Comparison of ENCODE assay signal across 14 mouse cellular contexts in the genomic region with DNA sequence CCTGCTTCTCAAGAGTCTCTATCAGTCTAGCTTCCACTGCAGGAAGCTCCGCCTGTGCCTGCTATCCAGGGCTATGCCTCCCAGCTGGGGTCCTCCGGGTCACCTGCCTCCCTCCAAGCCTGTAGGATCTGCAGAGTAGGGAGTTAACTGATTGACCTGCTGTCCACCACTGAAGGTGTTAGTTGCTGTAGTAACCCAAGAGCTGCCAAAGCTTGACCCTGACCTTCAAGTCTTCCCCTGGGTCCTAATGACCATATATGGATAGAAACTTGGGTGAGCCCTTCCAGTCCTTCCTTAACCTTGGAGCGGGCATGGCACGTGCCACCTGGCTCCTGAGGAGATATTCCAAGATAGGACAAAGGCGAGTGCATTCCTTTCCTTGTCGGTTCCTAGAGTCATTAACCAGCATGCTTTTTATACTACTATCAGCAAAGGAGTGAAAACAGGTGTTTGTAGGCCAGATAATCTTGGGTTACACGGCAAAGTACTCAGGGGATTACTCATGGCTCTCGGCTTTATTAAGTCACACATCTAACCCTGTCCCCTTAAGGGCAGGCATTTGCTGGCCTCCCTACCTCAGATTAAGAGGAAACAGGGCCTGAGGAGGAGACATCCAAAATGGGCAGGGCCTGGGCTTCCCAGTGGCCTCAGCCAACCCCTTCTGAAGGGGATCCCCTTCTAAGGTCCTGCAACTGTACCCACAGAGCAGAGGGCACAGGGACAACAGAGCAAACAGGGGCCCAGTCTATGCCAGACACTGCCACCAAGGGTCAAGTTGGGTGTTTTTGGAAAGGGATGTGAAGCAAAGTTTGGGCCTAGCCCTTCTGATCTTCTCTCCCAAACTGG. TPM values are rescaled to one million over a fixed set of nuclear protein-coding genes. Genes with fewer than 3 reads are reported as not detected.
DNase-seq lines count a peak whose midpoint lies in the region; ATAC-seq and TF ChIP-seq lines count a peak whose summit lies in the region.
"Had no signal": no experiment of that assay in that cellular context is flagged by ENCODE, and none has a peak within 500 bp of the region (broad histone marks: within the 10 kb centered on the region; RNA-seq: fewer than 3 reads in every experiment).

No protein-coding gene starts in this region.

- TF ChIP-seq EP300 in CH12.LX (IDR thresholded peaks at IDR 0.05; ENCODE audit: low read length): no peak
- TF ChIP-seq EP300 in heart, postnatal 0 days (IDR thresholded peaks at IDR 0.05; ENCODE audit: low read depth): peak; percentile 63; the same call in 1 of the 2 replicates

- dilution Hi-C loops in CH12.LX (cut with MboI; ENCODE audit: extremely low pct_ligation_motif_present, extremely low pct_unique_long_range_greater_than_20kb, low sequenced_read_pairs): no loop called here

- H3K4me1 ChIP-seq in forebrain, embryonic 10.5 days: no peaks in the 10 kb centered on the region; the same call in 1 of the 2 replicates
- H3K4me1 ChIP-seq in forebrain, embryonic 15.5 days: no peaks in the 10 kb centered on the region
- H3K4me1 ChIP-seq in CH12.LX (ENCODE audit: control insufficient read depth in 1 of 2, insufficient read depth in 2 of 2): peaks cover 51 to 98% of the 10 kb centered on the region in 2 experiments
- peaks cover 41% of the 10 kb centered on the region for H3K4me1 ChIP-seq in heart, postnatal 0 days (ENCODE audit: control insufficient read depth, insufficient read depth)
- H3K4me1 ChIP-seq in kidney, embryonic 16.5 days (ENCODE audit: insufficient read depth, low read length): peaks cover 22% of the 10 kb centered on the region
- peaks cover 5% of the 10 kb centered on the region; the same call in 1 of the 2 replicates for H3K4me1 ChIP-seq in thymus, adult 2 months (replicated peaks; ENCODE audit: control insufficient read depth, insufficient read depth, low read length)

- TF ChIP-seq CTCF in CH12.LX (conservative IDR thresholded peaks at IDR 0.05 in 1 of 2, IDR thresholded peaks at IDR 0.05 in 1 of 2; ENCODE audit: low read depth in 2 of 2, low read length in 2 of 2): no peak
- no peak for TF ChIP-seq CTCF in heart, postnatal 0 days (IDR thresholded peaks at IDR 0.05; ENCODE audit: low read depth)
- TF ChIP-seq CTCF in thymus, adult 2 months (IDR thresholded peaks at IDR 0.05; ENCODE audit: borderline replicate concordance, control insufficient read depth, extremely low read depth, insufficient read depth, low read length, poor library complexity): no peak

- H3K9ac ChIP-seq in forebrain, embryonic 15.5 days (replicated peaks): no peak overlapping the region
- H3K9ac ChIP-seq in CH12.LX (ENCODE audit: insufficient read depth, low read depth): no peak overlapping the region
- H3K9ac ChIP-seq in heart, postnatal 0 days (replicated peaks; ENCODE audit: low read depth, low read length): peak overlapping the region; percentile 26; the same call in 1 of the 2 replicates
- 0 out of 2 replicates have a peak overlapping the region, but pooled peaks have one; percentile 44 for H3K9ac ChIP-seq in kidney, embryonic 16.5 days (replicated peaks; ENCODE audit: low read length)
- H3K9ac ChIP-seq: embryonic facial prominence, embryonic 13.5 days had no signal

- WGBS in forebrain, embryonic 10.5 days: 83% methylated on average over 8 of the region's 8 CpGs
- WGBS in forebrain, embryonic 15.5 days: 87% methylated on average over 8 of the region's 8 CpGs
- 32% methylated on average over 8 of the region's 8 CpGs for WGBS in heart, postnatal 0 days
- WGBS in kidney, embryonic 16.5 days: 35% methylated on average over 8 of the region's 8 CpGs
- 95% methylated on average over 8 of the region's 8 CpGs for WGBS in thymus, adult 2 months

- H3K36me3 ChIP-seq in forebrain, embryonic 10.5 days (replicated peaks): 0 out of 2 replicates have a peak, but pooled peaks cover 3% of the 10 kb centered on the region
- no peaks in the 10 kb centered on the region for H3K36me3 ChIP-seq in forebrain, embryonic 15.5 days
- H3K36me3 ChIP-seq in CH12.LX (replicated peaks in 1 of 2; ENCODE audit: control insufficient read depth in 1 of 2, insufficient read depth in 1 of 2, low read length in 1 of 2): peaks cover 0 to 27% of the 10 kb centered on the region in 2 experiments
- H3K36me3 ChIP-seq in heart, postnatal 0 days (replicated peaks; ENCODE audit: control insufficient read depth, insufficient read depth, low read length): peaks cover 25% of the 10 kb centered on the region
- H3K36me3 ChIP-seq in kidney, embryonic 16.5 days (ENCODE audit: insufficient read depth, low read length): no peaks in the 10 kb centered on the region
- H3K36me3 ChIP-seq in thymus, adult 2 months (ENCODE audit: control insufficient read depth, insufficient read depth, low read length): no peaks in the 10 kb centered on the region

- ATAC-seq in forebrain, embryonic 15.5 days (replicated peaks): no peak
- peak; percentile 53 for ATAC-seq in heart, postnatal 0 days (ENCODE audit: insufficient read depth, low read depth)
- peak; percentile 80 for ATAC-seq in kidney, embryonic 16.5 days (ENCODE audit: low FRiP score, low TSS enrichment)
- no peak for ATAC-seq in cerebellum, adult (ENCODE audit: insufficient number of reproducible peaks, low FRiP score, low TSS enrichment)
- ATAC-seq: forebrain, embryonic 16.5 days had no signal

- TF ChIP-seq RAD21 in CH12.LX (IDR thresholded peaks at IDR 0.05; ENCODE audit: low read depth, low read length): no peak

- H3K4me2 ChIP-seq in forebrain, embryonic 15.5 days (replicated peaks): no peak overlapping the region
- peak overlapping the region; percentile 27; the same call in 1 of the 2 replicates for H3K4me2 ChIP-seq in CH12.LX (ENCODE audit: insufficient read depth, low read depth, poor library complexity, severe bottlenecking)
- H3K4me2 ChIP-seq in heart, postnatal 0 days (ENCODE audit: low read depth, low read length): peak overlapping the region; percentile 2; the same call in 1 of the 2 replicates
- H3K4me2 ChIP-seq in kidney, embryonic 16.5 days (replicated peaks; ENCODE audit: low read depth, low read length): no peak overlapping the region
- H3K4me2 ChIP-seq: embryonic facial prominence, embryonic 13.5 days had no signal

- H3K9me3 ChIP-seq in forebrain, embryonic 10.5 days: no peaks in the 10 kb centered on the region
- H3K9me3 ChIP-seq in forebrain, embryonic 15.5 days: no peaks in the 10 kb centered on the region
- no peaks in the 10 kb centered on the region for H3K9me3 ChIP-seq in CH12.LX (replicated peaks; ENCODE audit: low read length)
- no peaks in the 10 kb centered on the region for H3K9me3 ChIP-seq in heart, postnatal 0 days (replicated peaks; ENCODE audit: control insufficient read depth, low read length)
- no peaks in the 10 kb centered on the region for H3K9me3 ChIP-seq in kidney, embryonic 16.5 days (ENCODE audit: low read length)
- H3K9me3 ChIP-seq: embryonic facial prominence, embryonic 13.5 days; megakaryocyte, embryonic 14.5 days had no signal

- H3K4me3 ChIP-seq in forebrain, embryonic 10.5 days: no peak overlapping the region
- no peak overlapping the region for H3K4me3 ChIP-seq in forebrain, embryonic 15.5 days
- H3K4me3 ChIP-seq in CH12.LX (replicated peaks in 1 of 3; ENCODE audit: low read depth in 2 of 3, low read length in 2 of 3, poor library complexity in 1 of 3): peak overlapping the region in 1 of 3 experiments; percentile 49
- H3K4me3 ChIP-seq in heart, postnatal 0 days (ENCODE audit: low read depth, low read length): no peak overlapping the region
- no peak overlapping the region for H3K4me3 ChIP-seq in kidney, embryonic 16.5 days (ENCODE audit: low read length)
- no peak overlapping the region for H3K4me3 ChIP-seq in thymus, adult 2 months (ENCODE audit: control insufficient read depth, insufficient read depth, low read length)
- H3K4me3 ChIP-seq: embryonic facial prominence, embryonic 13.5 days; megakaryocyte, embryonic 14.5 days had no signal

- no peaks in the 10 kb centered on the region for H3K79me2 ChIP-seq in CH12.LX (replicated peaks; ENCODE audit: control insufficient read depth, extremely low read depth, insufficient read depth, poor library complexity, severe bottlenecking)

- H3K27ac ChIP-seq in forebrain, embryonic 10.5 days: 0 out of 2 replicates have a peak overlapping the region, but pooled peaks have one; percentile 4
- H3K27ac ChIP-seq in forebrain, embryonic 15.5 days (replicated peaks): no peak overlapping the region
- peak overlapping the region; percentile 45 for H3K27ac ChIP-seq in CH12.LX (ENCODE audit: insufficient read depth, low read depth)
- peak overlapping the region; percentile 94 for H3K27ac ChIP-seq in heart, postnatal 0 days (ENCODE audit: low read depth)
- peak overlapping the region; percentile 51 for H3K27ac ChIP-seq in kidney, embryonic 16.5 days (ENCODE audit: low read length)
- no peak overlapping the region for H3K27ac ChIP-seq in thymus, adult 2 months (ENCODE audit: control insufficient read depth, insufficient read depth, low read length)
- H3K27ac ChIP-seq: embryonic facial prominence, embryonic 13.5 days had no signal

- in situ Hi-C loops in CH12.LX (cut with MboI; ENCODE audit: low pct_ligation_motif_present, low pct_unique_long_range_greater_than_20kb, low sequenced_read_pairs): loop anchor here (5.0 kb wide), 1 partner anchor 39 kb away; no protein-coding TSS in a partner anchor

- TF ChIP-seq POLR2A in CH12.LX (IDR thresholded peaks at IDR 0.05; ENCODE audit: low read depth, low read length): no peak
- no peak for TF ChIP-seq POLR2A in thymus, adult 2 months (IDR thresholded peaks at IDR 0.05; ENCODE audit: control insufficient read depth, extremely low read depth, insufficient read depth, low read length, poor library complexity)

- H3K27me3 ChIP-seq in forebrain, embryonic 10.5 days (ENCODE audit: poor library complexity, severe bottlenecking): no peaks in the 10 kb centered on the region
- H3K27me3 ChIP-seq in forebrain, embryonic 15.5 days: no peaks in the 10 kb centered on the region
- H3K27me3 ChIP-seq in CH12.LX (replicated peaks): no peaks in the 10 kb centered on the region
- H3K27me3 ChIP-seq in heart, postnatal 0 days (ENCODE audit: control insufficient read depth, insufficient read depth, low read length): no peaks in the 10 kb centered on the region
- no peaks in the 10 kb centered on the region for H3K27me3 ChIP-seq in kidney, embryonic 16.5 days (ENCODE audit: insufficient read depth, low read length)
- H3K27me3 ChIP-seq in thymus, adult 2 months (ENCODE audit: control insufficient read depth, insufficient read depth, low read length): no peaks in the 10 kb centered on the region
- H3K27me3 ChIP-seq: embryonic facial prominence, embryonic 13.5 days had no signal

- DNase-seq in forebrain, embryonic 10.5 days (ENCODE audit: extremely low spot score, low spot score): no peak
- DNase-seq in CH12.LX (ENCODE audit: extremely low read depth): peak; percentile 37
- DNase-seq in heart, postnatal 0 days (ENCODE audit: low spot score): peak; percentile 61
- DNase-seq in thymus, adult 2 months: no peak
- DNase-seq in thymus, postnatal 0 days (ENCODE audit: low spot score): no peak
- DNase-seq: adrenal gland, postnatal 25 days; B cell, adult 2 months; cerebellum, adult 18-20 months had no signal

RNA-seq across cellular contexts. Expression of gene Srl, which starts 43.6 kb away (rescaled TPM):
- 23.8 and 29.4 TPM in 2 replicates for polyA plus RNA-seq in forebrain, embryonic 10.5 days (2016; fragmentation: Nextera tagmentation; extraction: Ambion mirVana)
- 40.1 and 40.2 TPM in 2 replicates for polyA plus RNA-seq in forebrain, embryonic 15.5 days (2015; fragmentation: Nextera tagmentation; extraction: Ambion mirVana)
- total RNA-seq in CH12.LX (2012; rRNA removed) (44.6 and 60.3 TPM in 2 replicates), CH12.LX (2014; rRNA removed) (62.7 and 88.8 TPM in 2 replicates)
- 71.3 and 77.9 TPM in 2 replicates for polyA plus RNA-seq in CH12.LX (2012; ENCODE audit: insufficient read length, low read depth)
- total RNA-seq in heart, postnatal 0 days (2014; rRNA removed; ENCODE audit: low replicate concordance): 910 and 974 TPM in 2 replicates
- 346 and 419 TPM in 2 replicates for polyA plus RNA-seq in heart, postnatal 0 days (2015; fragmentation: Nextera tagmentation; extraction: Ambion mirVana)
- polyA plus RNA-seq in kidney, embryonic 16.5 days (2015; fragmentation: Nextera tagmentation; extraction: Ambion mirVana): 18.2 and 19.2 TPM in 2 replicates
- 5.3 and 12.1 TPM in 2 replicates for polyA plus RNA-seq in thymus, adult 2 months (2012; rRNA removed)
- 5.6 and 6.9 TPM in 2 replicates for polyA plus RNA-seq in thymus, postnatal 0 days (2015; fragmentation: Nextera tagmentation; extraction: Ambion mirVana)

Comparison
In these comparisons a context has a peak if more than half of its experiments do, and no peak if none do; other contexts are left out.
1. H3K27ac ChIP-seq: peak in forebrain, embryonic 10.5 days (single experiment), CH12.LX (single experiment), heart, postnatal 0 days (single experiment) and kidney, embryonic 16.5 days (single experiment); none in forebrain, embryonic 15.5 days (single experiment) and thymus, adult 2 months (single experiment).
2. DNase-seq: peak in CH12.LX (single experiment) and heart, postnatal 0 days (single experiment); none in forebrain, embryonic 10.5 days (single experiment), thymus, adult 2 months (single experiment) and thymus, postnatal 0 days (single experiment).
3. ATAC-seq: peak in heart, postnatal 0 days (single experiment) and kidney, embryonic 16.5 days (single experiment); none in forebrain, embryonic 15.5 days (single experiment) and cerebellum, adult (single experiment).
4. H3K4me2 ChIP-seq: peak in CH12.LX (single experiment) and heart, postnatal 0 days (single experiment); none in forebrain, embryonic 15.5 days (single experiment) and kidney, embryonic 16.5 days (single experiment).
5. H3K9ac ChIP-seq: peak in heart, postnatal 0 days (single experiment) and kidney, embryonic 16.5 days (single experiment); none in forebrain, embryonic 15.5 days (single experiment) and CH12.LX (single experiment).